Mouse (Mus musculus) myocyte (in vitro differentiated cells): ENCODE measurements around the gene Olfr1373. TPM values are rescaled to one million over a fixed set of nuclear protein-coding genes. Genes with fewer than 3 reads are reported as not detected.

Experiments
- H3K27me3 ChIP-seq: one replicate; pipeline ENCODE4 v1.6.1; 2011; ENCODE audit not compliant: control insufficient read depth, insufficient read depth, insufficient read length
- H3K36me3 ChIP-seq: one replicate; pipeline ENCODE4 v1.6.1; 2011; ENCODE audit not compliant: control insufficient read depth, insufficient read depth
- H3K4me2 ChIP-seq: one replicate; pipeline ENCODE4 v1.6.1; 2011; ENCODE audit warnings: low read depth, control low read depth
- H3K4me3 ChIP-seq: one replicate; pipeline ENCODE4 v1.5.1; 2011; ENCODE audit warnings: mild to moderate bottlenecking, control low read depth, moderate library complexity
- H3K79me2 ChIP-seq: one replicate; pipeline ENCODE4 v1.6.1; 2011; ENCODE audit not compliant: control insufficient read depth, insufficient read depth
- H3ac ChIP-seq: one replicate; pipeline ENCODE4 v1.6.1; 2011; ENCODE audit not compliant: control insufficient read depth, insufficient read length
- CEBPB ChIP-seq: IDR thresholded peaks from 2 replicates; pipeline ENCODE4 v1.6.1; 2011; ENCODE audit warnings: mild to moderate bottlenecking, moderate library complexity; ENCODE audit not compliant: poor library complexity, insufficient read depth, severe bottlenecking
- E2F4 ChIP-seq: IDR thresholded peaks from one replicate; pipeline ENCODE4 v1.6.1; 2011; ENCODE audit warnings: mild to moderate bottlenecking, control low read depth, moderate library complexity; ENCODE audit not compliant: insufficient read depth
- MAX ChIP-seq: IDR thresholded peaks from one replicate; pipeline ENCODE4 v1.6.1; 2011; ENCODE audit warnings: low read depth, mild to moderate bottlenecking, control low read depth
- MYOD1 ChIP-seq, 3 experiments: IDR thresholded peaks; one replicate each; pipeline ENCODE4 v1.6.1; 2011; ENCODE audit warnings: control low read depth in 2 of 3, low read depth in 2 of 3, mild to moderate bottlenecking in 2 of 3, moderate library complexity in 1 of 3; ENCODE audit not compliant: insufficient read length in 2 of 3, control insufficient read depth in 1 of 3
- MYOG ChIP-seq, 3 experiments: IDR thresholded peaks; one replicate each; pipeline ENCODE4 v1.6.1; 2011; ENCODE audit warnings: control low read depth in 2 of 3, low read depth in 2 of 3, mild to moderate bottlenecking in 2 of 3; ENCODE audit not compliant: insufficient read length in 2 of 3, control insufficient read depth in 1 of 3, insufficient read depth in 1 of 3
- POLR2A ChIP-seq: IDR thresholded peaks from one replicate; pipeline ENCODE4 v1.6.1; 2011; ENCODE audit warnings: low read depth, mild to moderate bottlenecking, control low read depth, moderate library complexity; ENCODE audit not compliant: insufficient read length
- POLR2AphosphoS2 ChIP-seq: IDR thresholded peaks from one replicate; pipeline ENCODE4 v1.6.1; 2011; ENCODE audit warnings: low read depth, control low read depth; ENCODE audit not compliant: insufficient read length
- REST ChIP-seq: IDR thresholded peaks from one replicate; pipeline ENCODE4 v1.6.1; 2011; ENCODE audit warnings: mild to moderate bottlenecking, control low read depth, moderate library complexity; ENCODE audit not compliant: insufficient read depth, insufficient read length
- SRF ChIP-seq: IDR thresholded peaks from one replicate; pipeline ENCODE4 v1.6.1; 2011; ENCODE audit warnings: low read depth; ENCODE audit not compliant: control insufficient read depth, insufficient read length
- TCF12 ChIP-seq: IDR thresholded peaks from one replicate; pipeline ENCODE4 v1.6.1; 2011; ENCODE audit warnings: mild to moderate bottlenecking, control low read depth; ENCODE audit not compliant: poor library complexity, insufficient read depth, severe bottlenecking
- TCF3 ChIP-seq: IDR thresholded peaks from one replicate; pipeline ENCODE4 v1.6.1; 2011; ENCODE audit warnings: low read depth, control low read depth; ENCODE audit not compliant: insufficient read length
- USF1 ChIP-seq: IDR thresholded peaks from one replicate; pipeline ENCODE4 v1.6.1; 2011; ENCODE audit warnings: low read depth, mild to moderate bottlenecking, control low read depth, moderate library complexity
- polyA plus RNA-seq: library from polyadenylated mRNA; unstranded; fragments of >200 nt; fragmentation: generic; extraction: Trizol; gene quantifications from one replicate; pipeline ENCODE4 v1.2.1, GENCODE M21; 2012; ENCODE audit warnings: missing spikeins

Gene Olfr1373
- polyA plus RNA-seq, 1 experiment, result not detected

DNA sequence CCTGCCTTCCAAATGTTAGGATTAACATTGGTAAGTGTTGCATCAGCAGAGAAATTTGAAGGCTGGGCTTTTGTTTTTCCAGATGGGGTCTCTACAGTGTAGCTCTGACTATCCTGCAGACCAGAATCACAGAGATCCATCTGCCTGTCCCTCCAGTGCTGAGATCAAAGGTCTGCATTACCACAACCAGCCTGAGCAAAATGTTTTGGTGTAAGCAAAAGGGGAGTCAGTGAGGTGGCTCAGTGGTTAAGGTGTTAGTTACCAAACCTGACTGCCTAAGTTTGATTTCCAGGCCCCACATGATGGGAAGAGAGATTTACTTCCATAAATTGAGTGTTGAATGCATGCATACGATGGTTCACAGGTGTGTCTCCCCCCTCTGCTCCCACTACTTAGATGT lies 35.9 kb downstream of the Olfr1373 start:
- Histone ChIP-seq H3K36me3 (peaks cover 26% of the 10 kb centered on the region), H3K4me3 (no peak overlapping the region), H3K79me2 (peaks cover 100% of the 10 kb centered on the region), H3K4me2 (peak overlapping the region; percentile 51), H3ac (no peak overlapping the region), H3K27me3 (no peaks in the 10 kb centered on the region)
- TF ChIP-seq POLR2AphosphoS2, result no peak
- peak; percentile 52; the same call in 1 of the 2 replicates for TF ChIP-seq CEBPB

DNA sequence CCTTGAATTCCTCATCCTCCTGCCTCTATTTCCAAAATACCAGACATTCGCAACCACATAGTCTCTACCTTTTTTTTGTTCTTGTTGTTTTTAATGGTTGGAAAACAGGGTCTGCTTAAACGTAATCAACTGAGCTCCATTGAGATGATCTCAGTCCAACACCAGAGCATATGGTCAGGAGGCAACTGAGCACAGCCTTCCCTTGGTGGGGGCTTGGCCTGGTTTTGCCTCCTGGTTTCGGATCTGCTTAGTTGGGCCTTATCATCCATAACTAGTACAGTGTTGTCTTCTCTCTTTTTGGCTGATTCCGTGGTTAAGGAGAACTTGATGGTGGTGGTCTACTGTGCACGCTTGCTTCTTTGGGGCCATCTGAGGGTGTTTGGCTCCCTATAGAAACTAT lies 36.5 kb downstream of the Olfr1373 start:
- Histone ChIP-seq H3K27me3 (no peaks in the 10 kb centered on the region), H3K79me2 (peaks cover 100% of the 10 kb centered on the region), H3K36me3 (peaks cover 19% of the 10 kb centered on the region), H3K4me3 (no peak overlapping the region), H3ac (no peak overlapping the region), H3K4me2 (peak overlapping the region; percentile 51)
- TF ChIP-seq SRF (no peak), E2F4 (no peak), POLR2A (no peak), USF1 (no peak), MAX (no peak), TCF3 (no peak), MYOG (IDR thresholded peaks at IDR 0.05; ENCODE audit: control insufficient read depth in 1 of 3, insufficient read depth in 1 of 3, insufficient read length in 2 of 3, low read depth in 2 of 3) (no peak), TCF12 (no peak), MYOD1 (IDR thresholded peaks at IDR 0.05; ENCODE audit: control insufficient read depth in 1 of 3, insufficient read length in 2 of 3, low read depth in 2 of 3) (no peak), POLR2AphosphoS2 (no peak), CEBPB (no peak), REST (no peak)

DNA sequence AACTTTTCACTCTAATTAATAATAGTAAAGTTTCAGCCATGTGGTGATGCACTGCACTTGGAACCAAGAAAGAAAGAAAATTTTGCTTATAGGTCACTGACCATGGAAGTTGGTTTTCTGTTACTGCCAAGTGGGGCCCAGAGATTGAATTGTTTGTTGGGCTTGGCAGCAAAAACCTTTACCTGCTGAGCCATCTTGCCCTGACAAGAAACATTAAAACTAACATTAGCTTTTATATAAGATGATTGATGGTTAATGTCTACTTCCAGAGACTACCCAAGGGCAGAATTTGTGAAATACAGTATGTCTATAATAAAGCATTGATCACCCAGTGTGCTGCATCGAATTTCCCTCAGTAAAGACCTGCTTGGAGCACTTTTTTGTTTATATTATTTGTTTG lies 38.9 kb downstream of the Olfr1373 start:
- TF ChIP-seq MYOG (IDR thresholded peaks at IDR 0.05; ENCODE audit: control insufficient read depth in 1 of 3, insufficient read depth in 1 of 3, insufficient read length in 2 of 3, low read depth in 2 of 3) (no peak), POLR2AphosphoS2 (no peak), TCF3 (no peak)
- Histone ChIP-seq H3K27me3 (no peaks in the 10 kb centered on the region), H3K4me2 (no peak overlapping the region)

DNA sequence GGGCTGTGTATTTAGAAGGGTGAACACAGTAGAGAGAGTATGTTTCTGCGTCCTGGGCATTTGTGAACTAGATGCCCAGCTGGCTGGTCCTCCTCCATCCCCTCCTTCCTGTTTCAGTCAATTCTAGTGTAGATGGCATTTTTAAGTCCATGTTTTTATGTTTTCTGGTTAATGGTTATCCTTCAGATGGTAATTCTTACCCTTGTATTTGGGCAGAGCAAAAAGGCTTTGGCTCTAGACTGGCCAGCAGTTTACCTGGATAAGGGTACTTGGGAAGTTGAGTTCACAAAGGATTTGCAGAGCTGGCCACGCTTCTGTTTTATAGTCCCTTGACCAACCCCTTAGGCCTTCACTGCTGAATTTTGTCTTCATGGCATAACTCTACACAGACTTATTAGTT lies 39.3 kb downstream of the Olfr1373 start:
- no peaks in the 10 kb centered on the region for H3K27me3 ChIP-seq
- peaks cover 6% of the 10 kb centered on the region for H3K36me3 ChIP-seq
- H3ac ChIP-seq, result no peak overlapping the region
- peaks cover 100% of the 10 kb centered on the region for H3K79me2 ChIP-seq
- TF ChIP-seq SRF (no peak), MAX (no peak), TCF12 (no peak), REST (no peak), POLR2AphosphoS2 (no peak)
- no peak overlapping the region for H3K4me2 ChIP-seq
- no peak overlapping the region for H3K4me3 ChIP-seq

More for the DNA sequence above, 38.9 kb downstream of the Olfr1373 start:
- H3ac ChIP-seq, result no peak overlapping the region
- peaks cover 100% of the 10 kb centered on the region for H3K79me2 ChIP-seq
- H3K4me3 ChIP-seq, result no peak overlapping the region
- peaks cover 4% of the 10 kb centered on the region for H3K36me3 ChIP-seq

DNA sequence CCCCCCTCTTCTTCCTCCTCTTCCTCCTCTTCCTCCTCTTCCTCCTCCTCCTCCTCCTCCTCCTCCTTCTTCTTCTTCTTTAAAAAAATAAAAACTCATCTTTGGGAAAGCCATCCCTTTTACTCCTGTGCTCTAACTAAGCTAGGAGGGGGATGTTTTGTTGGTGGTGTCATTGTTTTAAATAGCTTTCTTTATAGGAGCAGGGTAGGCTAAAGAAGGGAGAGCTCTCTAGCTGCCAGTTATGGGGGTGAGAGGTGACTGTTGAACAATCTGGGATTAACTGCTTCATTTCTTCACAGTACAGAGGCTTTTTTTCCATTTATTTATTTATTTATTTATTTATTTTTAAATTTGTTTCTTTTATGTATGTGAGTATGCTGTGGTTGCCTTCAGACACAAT lies 39.8 kb downstream of the Olfr1373 start:
- no peak overlapping the region for H3K4me3 ChIP-seq
- no peaks in the 10 kb centered on the region for H3K27me3 ChIP-seq
- no peak overlapping the region for H3ac ChIP-seq
- peaks cover 6% of the 10 kb centered on the region for H3K36me3 ChIP-seq
- H3K79me2 ChIP-seq, result peaks cover 100% of the 10 kb centered on the region
- no peak overlapping the region for H3K4me2 ChIP-seq
- no peak for TF ChIP-seq MYOD1 (IDR thresholded peaks at IDR 0.05; ENCODE audit: control insufficient read depth in 1 of 3, insufficient read length in 2 of 3, low read depth in 2 of 3)
- TF ChIP-seq TCF12, result no peak
- no peak for TF ChIP-seq USF1
- TF ChIP-seq TCF3, result no peak
- TF ChIP-seq POLR2AphosphoS2, result no peak
- no peak for TF ChIP-seq CEBPB
- TF ChIP-seq MYOG (IDR thresholded peaks at IDR 0.05; ENCODE audit: control insufficient read depth in 1 of 3, insufficient read depth in 1 of 3, insufficient read length in 2 of 3, low read depth in 2 of 3), result no peak
- no peak for TF ChIP-seq MAX
- no peak for TF ChIP-seq E2F4
- no peak for TF ChIP-seq REST
- no peak for TF ChIP-seq SRF
- no peak for TF ChIP-seq POLR2A
